Mouse (Mus musculus) stomach, postnatal 0 days (tissue): ENCODE data around the gene Med23. TPM values are rescaled to one million over a fixed set of nuclear protein-coding genes. Genes with fewer than 3 reads are reported as not detected.

Source experiments
- ATAC-seq: fragments of 200-750 bp; cut with Nextera tagmentation; 2 replicates; pipeline ENCODE4 v1.8.0; 2017; ENCODE audit not compliant: low FRiP score, low TSS enrichment
- DNase-seq: peaks from one replicate; pipeline ENCODE4 v3.0.0-alpha.2; 2016; ENCODE audit warnings: low spot score
- H3K27ac ChIP-seq: fragments of 300-500 bp; sonication (generic); replicated peaks from 2 replicates; pipeline ENCODE4 v1.5.1; 2014; ENCODE audit warnings: mild to moderate bottlenecking, control low read depth
- H3K27me3 ChIP-seq: fragments of 300-500 bp; sonication (generic); 2 replicates; pipeline ENCODE4 v1.6.1; 2014; ENCODE audit warnings: low read length; ENCODE audit not compliant: control insufficient read depth, insufficient read depth
- H3K36me3 ChIP-seq: fragments of 300-500 bp; sonication (generic); 2 replicates; pipeline ENCODE4 v1.6.1; 2014; ENCODE audit warnings: low read length, mixed read lengths; ENCODE audit not compliant: control insufficient read depth, insufficient read depth
- H3K4me1 ChIP-seq: fragments of 300-500 bp; sonication (generic); replicated peaks from 2 replicates; pipeline ENCODE4 v1.6.1; 2014; ENCODE audit warnings: antibody characterized with exemption; ENCODE audit not compliant: control insufficient read depth, insufficient read depth
- H3K4me2 ChIP-seq: fragments of 300-500 bp; sonication (generic); replicated peaks from 2 replicates; pipeline ENCODE4 v1.6.1; 2014; ENCODE audit warnings: low read depth, mild to moderate bottlenecking, control low read depth, moderate library complexity
- H3K4me3 ChIP-seq: fragments of 300-500 bp; sonication (generic); 2 replicates; pipeline ENCODE4 v1.5.1; 2014; ENCODE audit warnings: low read depth, low read length, control low read depth
- H3K9ac ChIP-seq: fragments of 300-500 bp; sonication (generic); 2 replicates; pipeline ENCODE4 v1.6.1; 2014; ENCODE audit warnings: mild to moderate bottlenecking, low read length, control low read depth, mixed read lengths
- H3K9me3 ChIP-seq: fragments of 300-500 bp; sonication (generic); 2 replicates; pipeline ENCODE4 v1.6.1; 2016; ENCODE audit warnings: low read length; ENCODE audit not compliant: control insufficient read depth
- CTCF ChIP-seq: IDR thresholded peaks from 2 replicates; pipeline ENCODE4 v1.5.1; 2016; ENCODE audit warnings: antibody characterized with exemption, low read depth, mild to moderate bottlenecking, moderate library complexity
- EP300 ChIP-seq: optimal IDR thresholded peaks from 2 replicates; pipeline ENCODE3; 2016; ENCODE audit warnings: antibody characterized with exemption
- WGBS: fragments of 180-500 bp; shearing (Covaris S2); extraction: QIAGEN DNeasy Blood & Tissue Kit; methylation state at CpG from one replicate; pipeline ENCODE4 v1.1.7; 2014; 5-methylcytosine and 5-hydroxymethylcytosine counted together
- polyA plus RNA-seq: library from polyadenylated mRNA; unstranded; fragments of >200 nt; fragmentation: Nextera tagmentation; extraction: Ambion mirVana; gene quantifications from 2 replicates; pipeline ENCODE4 v1.2.1, GENCODE M21; 2015

Med23 gene
- polyA plus RNA-seq, 1 experiment from 2014 or later = 5.8 TPM

- no peaks in the 10 kb centered on the region for H3K27me3 ChIP-seq
- H3K36me3 ChIP-seq = no peaks in the 10 kb centered on the region
- ATAC-seq (no peak), DNase-seq (no peak)
- H3K9me3 ChIP-seq = no peaks in the 10 kb centered on the region
- 52% methylated on average over 3 of the region's 3 CpGs for WGBS
- H3K27ac ChIP-seq = no peak overlapping the region
- H3K4me1 ChIP-seq = no peaks in the 10 kb centered on the region
- H3K4me3 ChIP-seq = no peak overlapping the region
- no peak overlapping the region for H3K4me2 ChIP-seq
- no peak overlapping the region for H3K9ac ChIP-seq
- no peak for TF ChIP-seq CTCF
- TF ChIP-seq EP300 = no peak
Observed at GRCm38 (mm10) chr10:24947871-24948270, 78.1 kb downstream of the Med23 start.

DNA sequence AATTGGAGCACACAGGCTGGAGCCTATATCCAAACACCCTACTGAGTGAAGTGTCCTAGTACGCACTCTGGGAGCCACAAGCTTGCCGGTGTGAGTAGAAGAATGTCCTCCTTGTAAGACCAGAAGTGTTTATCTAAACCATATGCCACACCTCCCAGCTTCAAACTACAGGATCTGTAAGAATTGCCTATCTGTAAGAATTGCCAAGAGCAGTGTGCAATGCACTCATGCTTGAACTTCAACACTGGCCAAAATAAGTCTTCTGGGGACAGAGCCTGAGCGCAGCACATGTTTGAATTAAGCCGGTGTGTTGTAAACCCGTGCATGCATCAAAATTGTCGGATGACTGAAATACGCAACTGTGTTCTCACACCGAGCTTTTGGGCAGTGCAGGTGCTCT lies 78.5 kb downstream of the Med23 start:
- Histone ChIP-seq H3K4me1 (no peaks in the 10 kb centered on the region), H3K36me3 (no peaks in the 10 kb centered on the region), H3K9ac (no peak overlapping the region), H3K4me2 (no peak overlapping the region), H3K9me3 (no peaks in the 10 kb centered on the region), H3K27ac (no peak overlapping the region), H3K27me3 (no peaks in the 10 kb centered on the region), H3K4me3 (no peak overlapping the region)
- no peak for DNase-seq
- 22% methylated on average over 8 of the region's 8 CpGs for WGBS
- no peak for ATAC-seq
- TF ChIP-seq EP300 (no peak), CTCF (no peak)

DNA sequence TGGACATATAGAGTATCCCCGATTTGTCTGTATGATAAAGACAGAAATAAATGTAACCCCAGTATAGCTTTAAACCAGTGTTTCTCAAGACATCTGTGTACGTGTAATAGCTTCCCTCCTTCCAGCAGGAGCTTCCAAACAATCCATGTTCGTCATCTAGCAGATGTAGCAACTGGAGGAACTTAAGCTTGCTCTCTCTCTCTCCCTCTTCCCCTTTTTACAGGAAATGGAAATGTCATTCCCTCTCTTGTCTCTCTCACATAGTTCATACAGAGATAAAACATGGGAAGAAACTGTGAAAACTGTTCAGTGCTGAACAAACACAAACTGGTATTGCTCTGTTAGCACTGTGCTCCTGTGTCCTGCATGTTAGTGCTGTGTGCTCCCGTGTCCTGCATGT lies 80.4 kb downstream of the Med23 start:
- no peak for ATAC-seq
- Histone ChIP-seq H3K4me3 (no peak overlapping the region), H3K27ac (no peak overlapping the region), H3K9me3 (no peaks in the 10 kb centered on the region), H3K36me3 (no peaks in the 10 kb centered on the region), H3K4me2 (no peak overlapping the region), H3K27me3 (no peaks in the 10 kb centered on the region), H3K9ac (no peak overlapping the region), H3K4me1 (no peaks in the 10 kb centered on the region)
- WGBS = 62% methylated on average over 4 of the region's 4 CpGs
- no peak for TF ChIP-seq EP300
- no peak for TF ChIP-seq CTCF
- DNase-seq = no peak

- H3K9ac ChIP-seq = no peak overlapping the region
- H3K9me3 ChIP-seq = no peaks in the 10 kb centered on the region
- 72% methylated on average over 8 of the region's 8 CpGs for WGBS
- H3K27me3 ChIP-seq = no peaks in the 10 kb centered on the region
- H3K4me3 ChIP-seq = no peak overlapping the region
- no peaks in the 10 kb centered on the region for H3K4me1 ChIP-seq
- no peak overlapping the region for H3K27ac ChIP-seq
- no peak for DNase-seq
- no peak overlapping the region for H3K4me2 ChIP-seq
- H3K36me3 ChIP-seq = no peaks in the 10 kb centered on the region
- no peak for ATAC-seq
- no peak for TF ChIP-seq EP300
- no peak for TF ChIP-seq CTCF
Observed at GRCm38 (mm10) chr10:24951575-24951974, 81.8 kb downstream of the Med23 start.

GRCm38 (mm10) chr10:24952549-24952948 lies 82.8 kb downstream of the Med23 start:
- no peaks in the 10 kb centered on the region for H3K4me1 ChIP-seq
- H3K4me2 ChIP-seq = no peak overlapping the region
- no peak overlapping the region for H3K4me3 ChIP-seq
- H3K9me3 ChIP-seq = no peaks in the 10 kb centered on the region
- ATAC-seq (no peak), DNase-seq (no peak)
- H3K27ac ChIP-seq = no peak overlapping the region
- TF ChIP-seq CTCF (no peak), EP300 (no peak)
- no peak overlapping the region for H3K9ac ChIP-seq
- no peaks in the 10 kb centered on the region for H3K27me3 ChIP-seq
- WGBS = 69% methylated on average over 7 of the region's 7 CpGs
- H3K36me3 ChIP-seq = no peaks in the 10 kb centered on the region

- Histone ChIP-seq H3K4me1 (no peaks in the 10 kb centered on the region), H3K9ac (no peak overlapping the region), H3K4me2 (no peak overlapping the region), H3K27ac (no peak overlapping the region), H3K27me3 (no peaks in the 10 kb centered on the region), H3K4me3 (no peak overlapping the region), H3K36me3 (no peaks in the 10 kb centered on the region), H3K9me3 (no peaks in the 10 kb centered on the region)
- WGBS = 70% methylated on average over 6 of the region's 6 CpGs
- DNase-seq (peak; percentile 22), ATAC-seq (no peak)
- TF ChIP-seq CTCF (no peak), EP300 (no peak)
Observed at GRCm38 (mm10) chr10:24953876-24954275, 84.1 kb downstream of the Med23 start.
